Mouse (Mus musculus): ENCODE measurements around the gene Fads3. TPM values are rescaled to one million over a fixed set of nuclear protein-coding genes. Genes with fewer than 3 reads are reported as not detected.

The Fads3 gene
- polyA plus RNA-seq, 1 experiment from 2014 or later, result 20.9 TPM

GRCm38 (mm10) chr19:10001206-10001969 is 40.0 kb upstream of the Fads3 start, which contains the start of the genes Best1 and Rab3il1:
Gene Best1, minus strand, starts transcription at chr19:10001633.
Gene Rab3il1, plus strand, starts transcription at chr19:10001669.
- ATAC-seq (ENCODE audit: low read depth) (no peak), DNase-seq (ENCODE audit: low spot score) (no peak)
- Histone ChIP-seq H3K36me3 (ENCODE audit: control insufficient read depth, insufficient read depth, low read length) (no peaks in the 10 kb centered on the region), H3K9ac (ENCODE audit: low read depth, low read length) (no peak within 1 kb of the TSS), H3K9me3 (ENCODE audit: control insufficient read depth, low read length) (no peaks in the 10 kb centered on the region), H3K27me3 (replicated peaks; ENCODE audit: control insufficient read depth, insufficient read depth, low read length) (no peaks in the 10 kb centered on the region), H3K4me2 (ENCODE audit: low read depth, low read length) (no peak within 1 kb of the TSS), H3K27ac (replicated peaks; ENCODE audit: low read depth, low read length) (no peak within 1 kb of the TSS), H3K4me3 (ENCODE audit: low read depth, low read length) (no peak within 1 kb of the TSS), H3K4me1 (ENCODE audit: control insufficient read depth, insufficient read depth, low read length) (no peaks in the 10 kb centered on the region)
- WGBS, result 76% methylated on average over 7 of the region's 7 CpGs

- Histone ChIP-seq H3K27ac (replicated peaks; ENCODE audit: low read depth, low read length) (no peak overlapping the region), H3K4me3 (ENCODE audit: low read depth, low read length) (no peak overlapping the region), H3K36me3 (ENCODE audit: control insufficient read depth, insufficient read depth, low read length) (no peaks in the 10 kb centered on the region), H3K9ac (ENCODE audit: low read depth, low read length) (no peak overlapping the region), H3K4me1 (ENCODE audit: control insufficient read depth, insufficient read depth, low read length) (no peaks in the 10 kb centered on the region), H3K9me3 (ENCODE audit: control insufficient read depth, low read length) (no peaks in the 10 kb centered on the region), H3K4me2 (ENCODE audit: low read depth, low read length) (no peak overlapping the region), H3K27me3 (replicated peaks; ENCODE audit: control insufficient read depth, insufficient read depth, low read length) (no peaks in the 10 kb centered on the region)
- DNase-seq (ENCODE audit: low spot score) (no peak), ATAC-seq (ENCODE audit: low read depth) (no peak)
- WGBS, result 87% methylated on average over 1 of the region's 1 CpGs
These were observed 37.7 kb upstream of the Fads3 start for GRCm38 (mm10) chr19:10003696-10004095.

DNA sequence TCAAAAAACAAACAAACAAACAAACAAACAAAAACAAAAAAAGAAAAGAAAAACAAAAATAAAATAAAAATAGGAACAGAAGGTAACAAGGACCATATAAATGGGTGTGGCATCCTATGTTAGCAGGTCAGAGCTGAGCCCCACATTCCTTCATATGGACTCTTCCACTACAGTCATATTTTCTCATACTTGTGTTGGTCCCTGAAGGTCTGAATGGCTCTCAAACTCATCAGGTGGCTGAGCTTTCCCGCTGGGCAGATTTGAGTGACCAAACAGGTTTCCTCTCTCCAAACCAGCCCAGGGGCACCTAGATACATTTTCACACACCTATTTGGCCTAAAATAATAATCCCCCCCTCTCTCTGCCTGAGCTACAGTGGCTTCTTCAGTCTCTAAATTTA is 30.0 kb upstream of the Fads3 start:
- 80% methylated on average over 1 of the region's 1 CpGs for WGBS
- Histone ChIP-seq H3K4me3 (ENCODE audit: low read depth, low read length) (no peak overlapping the region), H3K36me3 (ENCODE audit: control insufficient read depth, insufficient read depth, low read length) (no peaks in the 10 kb centered on the region), H3K27ac (replicated peaks; ENCODE audit: low read depth, low read length) (no peak overlapping the region), H3K9ac (ENCODE audit: low read depth, low read length) (no peak overlapping the region), H3K9me3 (ENCODE audit: control insufficient read depth, low read length) (no peaks in the 10 kb centered on the region), H3K4me2 (ENCODE audit: low read depth, low read length) (no peak overlapping the region), H3K27me3 (replicated peaks; ENCODE audit: control insufficient read depth, insufficient read depth, low read length) (no peaks in the 10 kb centered on the region), H3K4me1 (ENCODE audit: control insufficient read depth, insufficient read depth, low read length) (peaks cover 30% of the 10 kb centered on the region)
- DNase-seq (ENCODE audit: low spot score) (no peak), ATAC-seq (ENCODE audit: low read depth) (no peak)

GRCm38 (mm10) chr19:10012827-10013278 is 28.5 kb upstream of the Fads3 start:
- Histone ChIP-seq H3K9me3 (ENCODE audit: control insufficient read depth, low read length) (no peaks in the 10 kb centered on the region), H3K4me1 (ENCODE audit: control insufficient read depth, insufficient read depth, low read length) (peaks cover 35% of the 10 kb centered on the region), H3K27ac (replicated peaks; ENCODE audit: low read depth, low read length) (peak overlapping the region; percentile 92), H3K4me3 (ENCODE audit: low read depth, low read length) (no peak overlapping the region), H3K4me2 (ENCODE audit: low read depth, low read length) (peak overlapping the region; percentile 13; the same call in 1 of the 2 replicates), H3K27me3 (replicated peaks; ENCODE audit: control insufficient read depth, insufficient read depth, low read length) (no peaks in the 10 kb centered on the region), H3K9ac (ENCODE audit: low read depth, low read length) (no peak overlapping the region), H3K36me3 (ENCODE audit: control insufficient read depth, insufficient read depth, low read length) (no peaks in the 10 kb centered on the region)
- ATAC-seq (ENCODE audit: low read depth) (peak; percentile 72), DNase-seq (ENCODE audit: low spot score) (peak; percentile 89)
- 4% methylated on average over 6 of the region's 6 CpGs for WGBS

- no peaks in the 10 kb centered on the region for H3K9me3 ChIP-seq (ENCODE audit: control insufficient read depth, low read length)
- H3K36me3 ChIP-seq (ENCODE audit: control insufficient read depth, insufficient read depth, low read length), result no peaks in the 10 kb centered on the region
- H3K4me1 ChIP-seq (ENCODE audit: control insufficient read depth, insufficient read depth, low read length), result peaks cover 35% of the 10 kb centered on the region
- DNase-seq (ENCODE audit: low spot score), result peak; percentile 46
- H3K27me3 ChIP-seq (replicated peaks; ENCODE audit: control insufficient read depth, insufficient read depth, low read length), result no peaks in the 10 kb centered on the region
- 11% methylated on average over 3 of the region's 3 CpGs for WGBS
- no peak overlapping the region for H3K4me3 ChIP-seq (ENCODE audit: low read depth, low read length)
- H3K9ac ChIP-seq (ENCODE audit: low read depth, low read length), result no peak overlapping the region
- H3K27ac ChIP-seq (replicated peaks; ENCODE audit: low read depth, low read length), result peak overlapping the region; percentile 92
- no peak for ATAC-seq (ENCODE audit: low read depth)
- H3K4me2 ChIP-seq (ENCODE audit: low read depth, low read length), result peak overlapping the region; percentile 13; the same call in 1 of the 2 replicates
These were observed 28.0 kb upstream of the Fads3 start for GRCm38 (mm10) chr19:10013348-10013747.

DNA sequence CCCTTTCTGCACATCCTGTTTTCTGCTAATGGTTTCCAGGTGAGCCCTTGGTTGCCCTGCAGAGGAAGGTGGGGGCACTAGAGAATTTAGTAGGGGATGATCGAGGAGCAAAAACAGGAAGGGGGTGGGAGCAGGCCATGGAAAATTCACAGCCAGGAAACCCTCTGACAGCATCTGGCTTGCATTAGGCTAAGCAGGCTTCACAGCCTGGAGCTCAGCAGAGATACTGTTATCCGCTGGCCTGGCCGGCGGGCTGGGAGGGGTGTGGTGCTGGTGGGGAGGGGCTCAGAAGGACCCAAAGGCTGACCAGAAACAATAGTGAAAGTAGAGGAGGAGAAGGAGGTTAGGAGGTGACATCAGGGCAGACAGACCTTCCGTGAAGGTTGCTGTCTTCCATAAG is 27.5 kb upstream of the Fads3 start:
- ATAC-seq (ENCODE audit: low read depth) (peak; percentile 56), DNase-seq (ENCODE audit: low spot score) (peak; percentile 92)
- H3K4me2 ChIP-seq (ENCODE audit: low read depth, low read length), result no peak overlapping the region

GRCm38 (mm10) chr19:10014824-10015223 is 26.5 kb upstream of the Fads3 start:
- Histone ChIP-seq H3K4me3 (ENCODE audit: low read depth, low read length) (no peak overlapping the region), H3K4me1 (ENCODE audit: control insufficient read depth, insufficient read depth, low read length) (peaks cover 44% of the 10 kb centered on the region), H3K27ac (replicated peaks; ENCODE audit: low read depth, low read length) (peak overlapping the region; percentile 92; the same call in 1 of the 2 replicates), H3K36me3 (ENCODE audit: control insufficient read depth, insufficient read depth, low read length) (no peaks in the 10 kb centered on the region), H3K27me3 (replicated peaks; ENCODE audit: control insufficient read depth, insufficient read depth, low read length) (no peaks in the 10 kb centered on the region), H3K9ac (ENCODE audit: low read depth, low read length) (no peak overlapping the region), H3K4me2 (ENCODE audit: low read depth, low read length) (no peak overlapping the region), H3K9me3 (ENCODE audit: control insufficient read depth, low read length) (no peaks in the 10 kb centered on the region)
- WGBS, result 63% methylated on average over 13 of the region's 13 CpGs
- no peak for DNase-seq (ENCODE audit: low spot score)
- ATAC-seq (ENCODE audit: low read depth), result no peak

More for the DNA sequence above, 27.5 kb upstream of the Fads3 start:
- Histone ChIP-seq H3K27ac (replicated peaks; ENCODE audit: low read depth, low read length) (peak overlapping the region; percentile 92), H3K36me3 (ENCODE audit: control insufficient read depth, insufficient read depth, low read length) (no peaks in the 10 kb centered on the region), H3K27me3 (replicated peaks; ENCODE audit: control insufficient read depth, insufficient read depth, low read length) (no peaks in the 10 kb centered on the region), H3K9ac (ENCODE audit: low read depth, low read length) (no peak overlapping the region), H3K4me1 (ENCODE audit: control insufficient read depth, insufficient read depth, low read length) (peaks cover 37% of the 10 kb centered on the region), H3K9me3 (ENCODE audit: control insufficient read depth, low read length) (no peaks in the 10 kb centered on the region), H3K4me3 (ENCODE audit: low read depth, low read length) (no peak overlapping the region)
- WGBS, result 20% methylated on average over 5 of the region's 5 CpGs

- H3K27me3 ChIP-seq (replicated peaks; ENCODE audit: control insufficient read depth, insufficient read depth, low read length), result no peaks in the 10 kb centered on the region
- ATAC-seq (ENCODE audit: low read depth) (no peak), DNase-seq (ENCODE audit: low spot score) (no peak)
- no peak overlapping the region for H3K4me2 ChIP-seq (ENCODE audit: low read depth, low read length)
- H3K27ac ChIP-seq (replicated peaks; ENCODE audit: low read depth, low read length), result no peak overlapping the region
- peaks cover 44% of the 10 kb centered on the region for H3K4me1 ChIP-seq (ENCODE audit: control insufficient read depth, insufficient read depth, low read length)
- 69% methylated on average over 4 of the region's 4 CpGs for WGBS
- H3K4me3 ChIP-seq (ENCODE audit: low read depth, low read length), result no peak overlapping the region
- no peaks in the 10 kb centered on the region for H3K36me3 ChIP-seq (ENCODE audit: control insufficient read depth, insufficient read depth, low read length)
- no peak overlapping the region for H3K9ac ChIP-seq (ENCODE audit: low read depth, low read length)
- no peaks in the 10 kb centered on the region for H3K9me3 ChIP-seq (ENCODE audit: control insufficient read depth, low read length)
These were observed 25.9 kb upstream of the Fads3 start for GRCm38 (mm10) chr19:10015442-10015841.

DNA sequence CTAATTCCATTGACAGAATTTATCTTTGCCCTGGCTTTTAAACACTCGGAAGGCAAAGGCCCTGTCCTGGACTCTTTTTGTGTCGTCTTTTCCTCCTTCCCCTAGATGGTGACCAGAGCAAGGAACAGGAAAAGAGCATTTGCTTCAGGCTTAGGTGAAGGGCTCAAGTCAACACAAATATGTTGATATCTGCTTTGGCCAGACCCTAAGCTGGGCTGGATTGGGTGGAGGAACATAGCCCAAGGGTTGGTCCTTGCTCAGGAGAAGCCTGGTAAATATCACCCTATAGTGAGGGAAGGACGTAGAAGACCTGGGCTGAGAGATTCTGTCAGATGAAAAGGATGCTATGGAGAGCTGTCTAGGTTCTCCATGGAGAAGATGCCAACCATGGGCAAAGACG is 25.2 kb upstream of the Fads3 start:
- no peaks in the 10 kb centered on the region for H3K36me3 ChIP-seq (ENCODE audit: control insufficient read depth, insufficient read depth, low read length)
- H3K9me3 ChIP-seq (ENCODE audit: control insufficient read depth, low read length), result no peaks in the 10 kb centered on the region
- H3K27ac ChIP-seq (replicated peaks; ENCODE audit: low read depth, low read length), result no peak overlapping the region
- H3K4me1 ChIP-seq (ENCODE audit: control insufficient read depth, insufficient read depth, low read length), result peaks cover 47% of the 10 kb centered on the region
- H3K27me3 ChIP-seq (replicated peaks; ENCODE audit: control insufficient read depth, insufficient read depth, low read length), result no peaks in the 10 kb centered on the region
- DNase-seq (ENCODE audit: low spot score) (no peak), ATAC-seq (ENCODE audit: low read depth) (no peak)
- no peak overlapping the region for H3K4me2 ChIP-seq (ENCODE audit: low read depth, low read length)
- no peak overlapping the region for H3K4me3 ChIP-seq (ENCODE audit: low read depth, low read length)
- 87% methylated on average over 4 of the region's 4 CpGs for WGBS
- H3K9ac ChIP-seq (ENCODE audit: low read depth, low read length), result no peak overlapping the region
